7 mouse cellular contexts compared by ENCODE assay signal in the genomic region with DNA sequence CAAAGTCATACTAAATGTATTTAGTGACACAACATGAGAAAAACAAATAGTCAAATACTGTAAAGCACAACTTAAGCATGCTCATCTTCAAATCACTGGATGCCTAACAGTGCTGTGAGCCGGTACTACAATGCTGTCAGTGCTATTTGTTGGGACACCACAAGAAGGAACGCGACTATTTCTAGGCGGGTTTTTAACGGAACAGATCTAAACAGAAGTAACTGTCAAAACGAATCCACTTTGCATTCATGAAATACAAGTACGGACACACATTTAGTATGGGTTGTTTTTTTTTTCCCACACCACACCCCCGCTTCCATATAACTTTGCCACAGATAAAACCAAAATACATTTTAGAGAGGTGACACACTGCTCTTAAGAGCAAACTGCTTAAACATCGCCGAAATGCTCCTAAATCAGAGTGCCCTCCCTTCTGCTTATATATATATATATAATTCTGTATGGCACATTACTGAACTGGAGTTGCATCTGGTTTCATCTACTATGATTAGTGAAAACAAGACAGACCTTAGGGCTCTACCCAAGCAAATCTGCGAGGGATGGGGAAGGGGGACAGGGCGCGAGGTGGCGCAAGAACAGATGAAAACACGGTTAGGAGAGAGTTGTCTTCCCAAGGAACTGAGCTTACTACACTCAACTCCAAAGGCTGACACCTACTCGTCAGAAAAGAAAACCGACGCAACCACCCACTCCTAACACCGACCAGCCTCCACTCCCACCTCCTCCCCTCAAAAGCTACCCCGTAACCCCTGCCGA. TPM values are rescaled to one million over a fixed set of nuclear protein-coding genes. Genes with fewer than 3 reads are reported as not detected.
A peak's percentile ranks its signal among the peaks of the same experiment; 100 is the strongest.
DNase-seq lines count a peak whose midpoint lies in the region; ATAC-seq and TF ChIP-seq lines count a peak whose summit lies in the region.

No protein-coding gene starts in this region.

- peak overlapping the region; percentile 95 for H3K4me3 ChIP-seq in heart, embryonic 16.5 days (ENCODE audit: low read length)
- peak overlapping the region; percentile 97 for H3K4me3 ChIP-seq in olfactory bulb, adult 2 months (ENCODE audit: insufficient read depth, low read depth, low read length)

- ATAC-seq in erythroblast, adult 5-6 weeks (replicated peaks; ENCODE audit: low FRiP score, poor library complexity, severe bottlenecking), result peak; percentile 40; the same call in 1 of the 2 replicates
- ATAC-seq in heart, embryonic 16.5 days (replicated peaks; ENCODE audit: extremely low read depth, insufficient read depth, low FRiP score), result no peak

- peaks cover 7% of the 10 kb centered on the region for H3K4me1 ChIP-seq in heart, embryonic 16.5 days (ENCODE audit: control insufficient read depth, insufficient read depth, low read length)
- H3K4me1 ChIP-seq in olfactory bulb, adult 2 months (ENCODE audit: control insufficient read depth, insufficient read depth, low read length), result 0 out of 2 replicates have a peak, but pooled peaks cover 2% of the 10 kb centered on the region

- H3K9ac ChIP-seq in heart, embryonic 16.5 days (ENCODE audit: low read length), result peak overlapping the region; percentile 96

- TF ChIP-seq POLR2A in olfactory bulb, adult 2 months (IDR thresholded peaks at IDR 0.05; ENCODE audit: insufficient read depth, low read depth, low read length), result no peak

- peak; percentile 36 for DNase-seq in ES-CJ7 (ENCODE audit: low read depth, low spot score)
- peak; percentile 6 for DNase-seq in adrenal gland, adult 2 months
- peak; percentile 57 for DNase-seq in kidney, postnatal 14 days
- DNase-seq in lung, adult 18-20 months, result peak; percentile 49 to 50

- H3K27ac ChIP-seq in heart, embryonic 16.5 days (ENCODE audit: low read length), result peak overlapping the region; percentile 99
- no peak overlapping the region for H3K27ac ChIP-seq in olfactory bulb, adult 2 months (ENCODE audit: insufficient read depth, low read depth, low read length)

- TF ChIP-seq CTCF in olfactory bulb, adult 2 months (IDR thresholded peaks at IDR 0.05; ENCODE audit: insufficient read depth, low read depth, low read length), result no peak; the same call in 1 of the 2 replicates

- H3K36me3 ChIP-seq in heart, embryonic 16.5 days (ENCODE audit: control insufficient read depth, insufficient read depth), result no peaks in the 10 kb centered on the region

- H3K9me3 ChIP-seq in heart, embryonic 16.5 days (replicated peaks; ENCODE audit: control insufficient read depth, low read length), result no peaks in the 10 kb centered on the region

- WGBS in heart, embryonic 16.5 days, result 14% methylated on average over 21 of the region's 21 CpGs
- 4% methylated on average over 21 of the region's 21 CpGs for WGBS in olfactory bulb, adult 2 months

- H3K27me3 ChIP-seq in heart, embryonic 16.5 days (ENCODE audit: control insufficient read depth, insufficient read depth, low read length), result no peaks in the 10 kb centered on the region

- H3K4me2 ChIP-seq in heart, embryonic 16.5 days (ENCODE audit: low read depth, low read length), result peak overlapping the region; percentile 95

RNA-seq across cellular contexts. Expression of gene Lcorl, which starts 1.7 kb away (rescaled TPM):
- 10 to 100 TPM; 18.8 to 20.0 TPM for total RNA-seq in adrenal gland, adult 2 months (2021)
- 2.6 and 2.7 TPM in 2 replicates for polyA plus RNA-seq in adrenal gland, adult 2 months (2012; rRNA removed)
- total RNA-seq in erythroblast, adult 5-6 weeks (2015; ENCODE audit: low replicate concordance), result 11.3 and 13.6 TPM in 2 replicates
- 7.4 and 11.2 TPM in 2 replicates for total RNA-seq in erythroblast, adult 5-6 weeks (2017; ENCODE audit: low replicate concordance)
- polyA plus RNA-seq in heart, embryonic 16.5 days (2015; fragmentation: Nextera tagmentation; extraction: Ambion mirVana), result 15.8 and 20.8 TPM in 2 replicates
- polyA plus RNA-seq in olfactory bulb, adult 2 months (2012; ENCODE audit: insufficient read depth, insufficient read length, low replicate concordance, missing spikeins), result not detected in 2 replicates

Comparison
In these comparisons a context has a peak if more than half of its experiments do, and no peak if none do; other contexts are left out.
1. DNase-seq: peak in every context shown above with its lines; median percentile 57 in kidney, postnatal 14 days; 50 in lung, adult 18-20 months; 36 in ES-CJ7; 6 in adrenal gland, adult 2 months.